Mouse (Mus musculus) G1E (cell line): Measurements from ENCODE around the gene Zfp319.

Experiments used
- CTCF ChIP-seq: IDR thresholded peaks from 2 replicates; pipeline ENCODE4 v1.5.1; 2012; ENCODE audit warnings: low read depth, low read length, inconsistent platforms, mixed read lengths
- GATA1 ChIP-seq: IDR thresholded peaks from 2 replicates; pipeline ENCODE4 v1.6.1; 2012; ENCODE audit warnings: borderline replicate concordance, low read length, inconsistent platforms, mixed read lengths
- GATA2 ChIP-seq: IDR thresholded peaks from 2 replicates; pipeline ENCODE4 v1.6.1; 2012; ENCODE audit warnings: low read depth, low read length, inconsistent platforms, borderline replicate concordance

DNA sequence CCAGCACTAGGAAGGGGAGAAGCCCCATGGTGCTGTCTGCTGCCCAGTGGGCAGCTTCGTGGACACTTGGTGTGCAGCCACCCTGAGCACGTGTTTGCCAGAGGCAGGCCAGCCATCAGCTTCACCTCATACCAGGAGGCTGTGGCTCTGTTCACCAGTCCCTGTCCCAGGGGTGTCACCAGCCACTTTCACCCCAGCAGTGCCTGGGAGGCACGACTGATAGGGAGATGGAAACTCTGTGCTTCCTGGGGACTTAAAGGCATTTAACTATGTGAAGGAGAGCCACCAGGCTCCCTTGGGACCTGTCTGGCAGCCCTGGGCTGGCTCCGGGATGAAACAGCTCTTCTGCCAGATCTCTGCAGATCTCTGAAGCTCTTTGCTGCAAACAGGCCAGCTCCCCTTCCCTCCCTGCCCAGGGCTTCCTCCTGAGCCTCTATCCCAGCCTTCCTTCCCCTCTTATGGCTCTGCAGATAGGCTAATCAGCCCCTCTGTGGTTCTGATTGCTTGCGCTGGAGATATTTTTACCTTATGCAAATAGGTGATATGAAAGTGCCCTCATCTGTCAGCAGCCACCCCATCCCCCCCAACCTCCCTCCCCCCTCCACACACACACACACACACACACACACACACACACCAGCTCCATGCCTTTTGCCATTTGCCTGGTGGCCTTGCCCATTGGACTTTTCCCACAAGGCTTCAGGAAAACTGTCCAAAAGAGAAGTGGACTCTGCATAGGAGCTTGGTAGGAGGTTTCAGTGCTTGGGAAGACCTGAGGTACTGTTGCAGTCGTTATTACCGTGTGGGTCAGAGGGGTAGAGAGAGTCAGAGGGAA lies 28.6 kb upstream of the Zfp319 start:
- TF ChIP-seq CTCF (no peak), GATA1 (no peak), GATA2 (no peak)
